Mouse (Mus musculus): ENCODE measurements around the gene Mbtd1. TPM values are rescaled to one million over a fixed set of nuclear protein-coding genes. Genes with fewer than 3 reads are reported as not detected.

Mbtd1 gene
- total and polyA plus RNA-seq, 2 experiments, result 3.0 to 14.1 TPM

DNA sequence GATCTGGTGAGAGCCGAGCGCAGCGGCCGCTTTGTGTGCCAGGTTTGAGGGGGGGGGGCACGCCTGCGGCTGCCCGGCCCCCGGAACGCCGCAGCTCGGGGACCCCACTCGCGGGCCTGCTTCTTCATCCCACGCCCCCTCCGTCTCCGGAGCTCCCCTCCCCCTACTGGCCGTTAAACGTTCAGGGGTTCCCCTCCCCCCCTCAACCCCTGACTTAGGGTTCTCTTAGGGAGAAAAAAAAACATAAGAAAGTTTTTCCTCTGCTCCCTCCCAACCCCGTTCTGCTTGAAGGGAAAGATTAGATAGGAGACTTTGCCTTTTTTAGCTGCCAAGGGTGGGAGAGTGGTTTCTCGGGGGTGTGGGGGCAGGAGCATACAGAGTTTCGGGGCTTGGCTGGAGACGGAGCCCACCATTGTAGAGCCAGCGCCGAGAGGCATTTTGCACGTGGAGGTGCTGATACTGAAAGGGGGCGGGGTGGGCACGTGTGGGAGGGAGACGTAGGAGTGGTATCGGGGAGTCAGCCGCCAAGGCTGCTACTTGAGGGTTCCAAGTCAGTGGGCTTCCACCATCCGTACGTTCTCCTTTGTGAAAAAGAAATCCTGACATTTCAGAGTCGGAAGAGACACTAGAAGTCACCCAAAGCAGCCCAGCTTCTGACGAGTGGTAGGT, 893 bp downstream of the Mbtd1 start:
- Histone ChIP-seq H3K27ac (replicated peaks; ENCODE audit: insufficient read depth, low read depth, low read length) (no peak overlapping the region; the same call in 1 of the 2 replicates), H3K9ac (ENCODE audit: low read depth, low read length) (peak overlapping the region; percentile 82), H3K36me3 (ENCODE audit: control insufficient read depth, insufficient read depth, low read length) (no peaks in the 10 kb centered on the region; the same call in none of the 2 replicates), H3K4me3 (ENCODE audit: insufficient read depth, low read depth, low read length) (peak overlapping the region; percentile 82), H3K27me3 (ENCODE audit: control insufficient read depth, insufficient read depth, low read length) (no peaks in the 10 kb centered on the region), H3K4me1 (ENCODE audit: control insufficient read depth, insufficient read depth, low read length) (peaks cover 9% of the 10 kb centered on the region), H3K79me2 (ENCODE audit: control insufficient read depth, insufficient read depth, low read length) (peaks cover 14% of the 10 kb centered on the region)
- TF ChIP-seq CTCF (IDR thresholded peaks at IDR 0.05; ENCODE audit: low read depth, low read length) (no peak), POLR2A (IDR thresholded peaks at IDR 0.05; ENCODE audit: extremely low read depth, insufficient read depth, low read length) (no peak)
- 2% methylated on average over 34 of the region's 34 CpGs for WGBS
- no peak for DNase-seq (ENCODE audit: extremely low read depth, low read depth, low spot score)

GRCm38 (mm10) chr11:93887080-93887447, 1.4 kb downstream of the Mbtd1 start:
- H3K4me3 ChIP-seq (ENCODE audit: insufficient read depth, low read depth, low read length), result peak overlapping the region; percentile 82; the same call in 1 of the 2 replicates
- 6% methylated on average over 4 of the region's 4 CpGs for WGBS
- DNase-seq (ENCODE audit: extremely low read depth, low read depth, low spot score), result no peak
- H3K27ac ChIP-seq (replicated peaks; ENCODE audit: insufficient read depth, low read depth, low read length), result no peak overlapping the region
- H3K27me3 ChIP-seq (ENCODE audit: control insufficient read depth, insufficient read depth, low read length), result no peaks in the 10 kb centered on the region
- TF ChIP-seq CTCF (IDR thresholded peaks at IDR 0.05; ENCODE audit: low read depth, low read length), result no peak
- TF ChIP-seq POLR2A (IDR thresholded peaks at IDR 0.05; ENCODE audit: extremely low read depth, insufficient read depth, low read length), result no peak
- no peak overlapping the region for H3K9ac ChIP-seq (ENCODE audit: low read depth, low read length)
- H3K79me2 ChIP-seq (ENCODE audit: control insufficient read depth, insufficient read depth, low read length), result peaks cover 16% of the 10 kb centered on the region
- H3K4me1 ChIP-seq (ENCODE audit: control insufficient read depth, insufficient read depth, low read length), result peaks cover 9% of the 10 kb centered on the region
- H3K36me3 ChIP-seq (ENCODE audit: control insufficient read depth, insufficient read depth, low read length), result peaks cover 2% of the 10 kb centered on the region

DNA sequence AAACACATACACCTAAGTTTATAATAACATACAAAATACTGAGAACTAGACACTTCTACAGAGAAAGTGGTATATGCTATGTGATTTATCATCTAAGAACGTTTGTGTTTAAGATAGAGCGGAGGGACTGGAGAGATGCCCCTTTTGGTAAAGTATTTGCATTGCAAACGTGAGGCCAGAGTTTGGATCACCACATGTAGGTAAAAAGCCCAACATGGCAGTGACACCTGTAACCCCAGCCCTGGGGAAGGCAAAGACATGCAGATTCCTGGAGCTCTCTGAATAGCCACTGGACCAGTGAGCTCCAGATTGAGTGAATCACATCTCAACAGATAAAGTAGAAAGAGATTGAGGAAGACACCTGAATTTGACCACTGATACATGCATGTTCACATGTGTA, 12.1 kb downstream of the Mbtd1 start:
- Histone ChIP-seq H3K79me2 (ENCODE audit: control insufficient read depth, insufficient read depth, low read length) (peaks cover 2% of the 10 kb centered on the region; the same call in 1 of the 2 replicates), H3K9ac (ENCODE audit: low read depth, low read length) (no peak overlapping the region), H3K27ac (replicated peaks; ENCODE audit: insufficient read depth, low read depth, low read length) (no peak overlapping the region), H3K36me3 (ENCODE audit: control insufficient read depth, insufficient read depth, low read length) (no peaks in the 10 kb centered on the region; the same call in 1 of the 2 replicates), H3K4me3 (ENCODE audit: insufficient read depth, low read depth, low read length) (no peak overlapping the region), H3K4me1 (ENCODE audit: control insufficient read depth, insufficient read depth, low read length) (no peaks in the 10 kb centered on the region), H3K27me3 (ENCODE audit: control insufficient read depth, insufficient read depth, low read length) (no peaks in the 10 kb centered on the region)
- WGBS, result 83% methylated on average over 3 of the region's 3 CpGs
- no peak for DNase-seq (ENCODE audit: extremely low read depth, low read depth, low spot score)
- no peak for TF ChIP-seq POLR2A (IDR thresholded peaks at IDR 0.05; ENCODE audit: extremely low read depth, insufficient read depth, low read length)
- no peak for TF ChIP-seq CTCF (IDR thresholded peaks at IDR 0.05; ENCODE audit: low read depth, low read length)

- no peak overlapping the region for H3K9ac ChIP-seq (ENCODE audit: low read depth, low read length)
- 87% methylated on average over 4 of the region's 4 CpGs for WGBS
- no peak overlapping the region for H3K27ac ChIP-seq (replicated peaks; ENCODE audit: insufficient read depth, low read depth, low read length)
- TF ChIP-seq CTCF (IDR thresholded peaks at IDR 0.05; ENCODE audit: low read depth, low read length) (no peak), POLR2A (IDR thresholded peaks at IDR 0.05; ENCODE audit: extremely low read depth, insufficient read depth, low read length) (no peak)
- H3K36me3 ChIP-seq (ENCODE audit: control insufficient read depth, insufficient read depth, low read length), result peaks cover 38% of the 10 kb centered on the region
- H3K79me2 ChIP-seq (ENCODE audit: control insufficient read depth, insufficient read depth, low read length), result no peaks in the 10 kb centered on the region; the same call in 1 of the 2 replicates
- H3K4me1 ChIP-seq (ENCODE audit: control insufficient read depth, insufficient read depth, low read length), result peaks cover 2% of the 10 kb centered on the region; the same call in 1 of the 2 replicates
- DNase-seq (ENCODE audit: extremely low read depth, low read depth, low spot score), result no peak
- H3K27me3 ChIP-seq (ENCODE audit: control insufficient read depth, insufficient read depth, low read length), result no peaks in the 10 kb centered on the region
- no peak overlapping the region for H3K4me3 ChIP-seq (ENCODE audit: insufficient read depth, low read depth, low read length)
Observed at GRCm38 (mm10) chr11:93906834-93907233, 21.2 kb downstream of the Mbtd1 start.

DNA sequence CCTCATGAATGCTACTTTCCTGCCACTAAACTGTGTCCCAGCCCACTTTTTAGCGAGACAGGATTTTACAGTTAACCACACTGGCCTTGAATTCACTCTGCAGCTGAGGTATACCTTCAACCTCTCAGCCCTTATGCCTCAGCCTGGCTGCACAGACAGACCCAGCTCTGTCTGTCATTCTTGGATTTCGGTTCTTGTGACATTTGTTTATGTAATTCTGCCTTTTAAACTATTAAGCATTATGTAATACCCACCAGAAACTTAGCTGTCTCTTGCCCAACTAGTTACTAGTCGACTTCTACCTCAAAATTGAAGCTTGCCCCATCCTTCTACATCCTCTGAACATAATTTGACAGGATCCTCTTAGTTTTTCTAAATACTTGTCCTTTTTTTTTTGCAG, 22.2 kb downstream of the Mbtd1 start:
- TF ChIP-seq POLR2A (IDR thresholded peaks at IDR 0.05; ENCODE audit: extremely low read depth, insufficient read depth, low read length) (no peak), CTCF (IDR thresholded peaks at IDR 0.05; ENCODE audit: low read depth, low read length) (no peak)
- Histone ChIP-seq H3K36me3 (ENCODE audit: control insufficient read depth, insufficient read depth, low read length) (peaks cover 44% of the 10 kb centered on the region), H3K9ac (ENCODE audit: low read depth, low read length) (no peak overlapping the region), H3K4me1 (ENCODE audit: control insufficient read depth, insufficient read depth, low read length) (peaks cover 2% of the 10 kb centered on the region; the same call in 1 of the 2 replicates), H3K27me3 (ENCODE audit: control insufficient read depth, insufficient read depth, low read length) (no peaks in the 10 kb centered on the region), H3K79me2 (ENCODE audit: control insufficient read depth, insufficient read depth, low read length) (no peaks in the 10 kb centered on the region; the same call in 1 of the 2 replicates), H3K4me3 (ENCODE audit: insufficient read depth, low read depth, low read length) (no peak overlapping the region), H3K27ac (replicated peaks; ENCODE audit: insufficient read depth, low read depth, low read length) (no peak overlapping the region)
- 39% methylated on average over 3 of the region's 3 CpGs for WGBS
- DNase-seq (ENCODE audit: extremely low read depth, low read depth, low spot score), result peak; percentile 45

GRCm38 (mm10) chr11:93908829-93909228, 23.2 kb downstream of the Mbtd1 start:
- WGBS, result 90% methylated on average over 9 of the region's 9 CpGs
- H3K27me3 ChIP-seq (ENCODE audit: control insufficient read depth, insufficient read depth, low read length), result no peaks in the 10 kb centered on the region
- TF ChIP-seq POLR2A (IDR thresholded peaks at IDR 0.05; ENCODE audit: extremely low read depth, insufficient read depth, low read length) (no peak), CTCF (IDR thresholded peaks at IDR 0.05; ENCODE audit: low read depth, low read length) (no peak)
- H3K27ac ChIP-seq (replicated peaks; ENCODE audit: insufficient read depth, low read depth, low read length), result no peak overlapping the region
- no peaks in the 10 kb centered on the region; the same call in 1 of the 2 replicates for H3K79me2 ChIP-seq (ENCODE audit: control insufficient read depth, insufficient read depth, low read length)
- no peak for DNase-seq (ENCODE audit: extremely low read depth, low read depth, low spot score)
- H3K36me3 ChIP-seq (ENCODE audit: control insufficient read depth, insufficient read depth, low read length), result peaks cover 48% of the 10 kb centered on the region
- H3K4me1 ChIP-seq (ENCODE audit: control insufficient read depth, insufficient read depth, low read length), result peaks cover 2% of the 10 kb centered on the region; the same call in 1 of the 2 replicates
- H3K9ac ChIP-seq (ENCODE audit: low read depth, low read length), result no peak overlapping the region
- no peak overlapping the region for H3K4me3 ChIP-seq (ENCODE audit: insufficient read depth, low read depth, low read length)

Measured in liver, adult 2 months (tissue).